Comparison of ENCODE assay signal across 9 mouse cellular contexts in the genomic region with DNA sequence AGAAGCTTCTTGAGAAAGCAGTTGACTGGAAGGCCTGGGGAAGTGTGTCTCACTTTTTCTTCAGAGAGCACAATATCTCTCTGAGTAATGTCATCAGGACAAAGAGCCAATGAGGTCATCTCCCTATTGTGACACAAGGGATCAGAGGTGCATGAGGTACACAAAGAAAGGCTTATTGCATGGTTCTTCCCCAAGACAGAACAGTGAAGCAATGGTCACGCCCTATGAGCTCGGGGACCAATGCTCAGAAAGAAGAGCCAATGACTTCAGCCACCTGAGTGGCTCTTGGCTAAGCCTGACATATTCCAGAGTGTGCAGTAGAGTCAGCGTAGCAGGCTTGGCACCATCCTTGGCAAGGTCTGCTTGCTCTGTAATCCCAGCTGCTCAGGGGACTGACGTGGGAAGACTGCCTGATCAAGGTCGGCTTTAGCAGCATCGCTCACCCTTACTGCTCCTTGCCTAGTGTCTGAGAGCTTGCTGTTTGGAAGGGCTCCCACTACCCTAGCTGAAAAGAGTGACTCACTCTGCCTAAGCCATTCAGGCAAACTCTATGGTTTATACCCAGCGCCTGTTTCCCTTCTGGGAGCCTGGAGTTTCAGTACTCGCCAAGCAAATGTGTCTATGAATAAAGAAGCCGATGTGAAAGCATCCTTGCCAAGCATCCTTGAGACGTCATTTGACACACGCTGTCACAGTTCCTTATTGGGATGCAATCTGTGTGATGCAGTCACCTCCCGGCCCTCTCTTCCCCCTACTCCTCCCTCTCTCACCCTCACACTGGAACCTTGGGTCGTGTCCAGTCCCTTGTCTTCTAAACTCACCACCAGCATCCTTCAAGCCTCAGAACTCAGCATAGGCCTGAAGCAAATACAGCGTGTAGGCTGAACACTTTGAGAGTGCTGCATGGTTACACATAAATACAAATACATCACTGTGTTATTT.
DNase-seq lines count a peak whose midpoint lies in the region; ATAC-seq lines count a peak whose summit lies in the region.
"Had no signal": no experiment of that assay in that cellular context is flagged by ENCODE, and none has a peak within 500 bp of the region (broad histone marks: within the 10 kb centered on the region; RNA-seq: fewer than 3 reads in every experiment).

No protein-coding gene starts in this region.

- WGBS in hindbrain, embryonic 16.5 days: 75% methylated on average over 14 of the region's 14 CpGs
- 89% methylated on average over 14 of the region's 14 CpGs for WGBS in hindbrain, embryonic 11.5 days

- intact Hi-C loops in left cerebral cortex, postnatal 14 days (cut with DNase I): no loop called here

- H3K4me2 ChIP-seq in hindbrain, embryonic 16.5 days (ENCODE audit: low read length): no peak overlapping the region
- no peak overlapping the region for H3K4me2 ChIP-seq in hindbrain, embryonic 11.5 days (replicated peaks; ENCODE audit: low read depth, low read length)
- H3K4me2 ChIP-seq: lung, embryonic 14.5 days had no signal

- no peak overlapping the region for H3K9ac ChIP-seq in hindbrain, embryonic 16.5 days (ENCODE audit: low read depth, low read length)
- H3K9ac ChIP-seq in hindbrain, embryonic 11.5 days (ENCODE audit: low read depth, low read length): no peak overlapping the region
- H3K9ac ChIP-seq: lung, embryonic 14.5 days had no signal

- H3K9me3 ChIP-seq in hindbrain, embryonic 16.5 days (ENCODE audit: control insufficient read depth, low read length): no peaks in the 10 kb centered on the region
- H3K9me3 ChIP-seq in hindbrain, embryonic 11.5 days (ENCODE audit: control insufficient read depth, low read length): no peaks in the 10 kb centered on the region

- H3K27me3 ChIP-seq in hindbrain, embryonic 16.5 days (replicated peaks; ENCODE audit: control insufficient read depth, insufficient read depth, low read length): no peaks in the 10 kb centered on the region
- H3K27me3 ChIP-seq in hindbrain, embryonic 11.5 days (ENCODE audit: control insufficient read depth, insufficient read depth, low read length): no peaks in the 10 kb centered on the region

- no peak overlapping the region for H3K4me3 ChIP-seq in hindbrain, embryonic 16.5 days (ENCODE audit: low read length)
- no peak overlapping the region for H3K4me3 ChIP-seq in hindbrain, embryonic 11.5 days (ENCODE audit: low read depth, low read length)

- no peaks in the 10 kb centered on the region for H3K36me3 ChIP-seq in hindbrain, embryonic 16.5 days (ENCODE audit: control insufficient read depth, insufficient read depth, low read length)
- no peaks in the 10 kb centered on the region for H3K36me3 ChIP-seq in hindbrain, embryonic 11.5 days (ENCODE audit: control insufficient read depth, insufficient read depth, low read length)

- 0 out of 2 replicates have a peak overlapping the region, but pooled peaks have one; percentile 32 for H3K27ac ChIP-seq in hindbrain, embryonic 16.5 days (ENCODE audit: low read depth, low read length)
- no peak overlapping the region for H3K27ac ChIP-seq in hindbrain, embryonic 11.5 days (ENCODE audit: low read depth, low read length)

- no peak for DNase-seq in hindbrain, embryonic 11.5 days (ENCODE audit: low spot score)
- peak; percentile 52 for DNase-seq in adrenal gland, postnatal 10 days
- peak; percentile 59 for DNase-seq in fibroblast of lung, adult 2 months (ENCODE audit: low read depth)
- DNase-seq in left cerebral cortex, postnatal 14 days (ENCODE audit: low spot score in 2 of 2): peak; percentile 63 to 76
- DNase-seq in thymus, postnatal 25 days: no peak
- no peak for DNase-seq in B cell, adult 2 months
- DNase-seq: lung, embryonic 14.5 days had no signal

- ATAC-seq in hindbrain, embryonic 16.5 days: peak; percentile 91
- ATAC-seq in hindbrain, embryonic 11.5 days (ENCODE audit: low FRiP score): no peak
- ATAC-seq in CD4-positive, CD25-positive, alpha-beta regulatory T cell, adult 4 months: no peak

- H3K4me1 ChIP-seq in hindbrain, embryonic 16.5 days (ENCODE audit: control insufficient read depth, insufficient read depth, low read depth, low read length): no peaks in the 10 kb centered on the region
- H3K4me1 ChIP-seq in hindbrain, embryonic 11.5 days (replicated peaks; ENCODE audit: control insufficient read depth, insufficient read depth, low read length): no peaks in the 10 kb centered on the region

Comparison
In these comparisons a context has a peak if more than half of its experiments do, and no peak if none do; other contexts are left out.
1. DNase-seq: peak in adrenal gland, postnatal 10 days (single experiment), fibroblast of lung, adult 2 months (single experiment) and left cerebral cortex, postnatal 14 days (2 of 2); none in hindbrain, embryonic 11.5 days (single experiment), thymus, postnatal 25 days (single experiment) and B cell, adult 2 months (0 of 2).